Mouse (Mus musculus) kidney, adult 18-20 months (tissue): Measurements from ENCODE around the gene Helz.

ENCODE experiments used
- DNase-seq: peaks from one replicate; pipeline ENCODE4 v3.0.0; 2021

The Helz gene

DNA sequence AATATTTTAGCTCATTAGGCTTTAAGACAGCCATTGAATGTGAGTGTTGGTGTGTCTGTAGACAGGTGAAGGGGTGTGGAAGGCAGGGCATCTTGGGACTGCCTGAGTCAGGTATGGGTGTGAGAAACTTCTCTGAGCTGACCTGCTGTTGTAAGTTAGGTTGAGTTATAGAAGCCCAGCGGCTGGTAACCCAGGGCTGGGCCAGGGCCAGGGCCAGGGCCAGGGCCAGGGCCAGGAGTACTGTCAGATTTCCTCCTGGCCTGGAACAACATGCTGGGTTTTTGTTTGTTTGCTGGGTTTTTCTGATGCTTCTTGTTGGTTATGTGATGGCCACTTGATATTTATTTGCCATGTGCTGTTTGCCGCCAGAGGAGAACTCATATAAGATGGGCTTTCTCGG, 76.9 kb downstream of the Helz start:
- DNase-seq, result no peak

DNA sequence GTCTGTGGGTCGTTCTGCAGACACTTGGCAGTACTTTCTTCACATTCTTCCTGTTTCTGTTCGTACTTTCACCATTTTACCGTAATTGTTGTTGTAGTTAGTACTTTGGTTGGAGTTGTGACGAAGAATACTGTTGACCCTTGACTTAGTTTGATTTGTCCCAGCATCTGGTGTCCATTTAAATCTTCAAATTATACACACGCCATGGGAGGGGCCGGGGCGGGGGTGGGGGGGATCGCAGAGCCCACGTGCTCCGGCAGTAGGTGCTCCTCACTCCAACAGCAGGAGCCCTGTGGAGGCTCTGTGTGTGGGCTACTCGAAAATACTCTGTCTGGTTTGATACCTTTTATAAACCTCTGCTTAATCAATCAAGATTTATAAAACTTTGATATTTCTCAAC, 78.0 kb downstream of the Helz start:
- DNase-seq, result no peak

DNA sequence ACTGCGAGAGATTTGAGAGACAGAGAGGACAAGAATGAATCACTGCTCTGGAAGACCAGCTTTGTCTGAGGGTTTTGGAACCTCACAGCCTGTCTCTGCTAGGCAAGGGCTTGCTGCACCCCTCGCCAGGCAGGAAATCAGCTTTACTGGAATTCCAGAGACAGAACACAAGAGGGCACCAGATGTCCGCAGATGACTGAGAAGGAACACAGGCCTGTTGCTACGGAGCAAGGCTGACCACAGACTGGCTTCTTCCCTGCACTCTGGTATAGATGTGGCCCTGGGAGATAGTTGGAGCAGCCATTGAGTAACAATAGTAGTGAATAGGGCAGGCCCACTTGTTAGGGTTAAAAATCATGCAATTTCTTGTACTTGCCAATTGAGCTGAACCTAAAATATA, 81.8 kb downstream of the Helz start:
- peak; percentile 39 for DNase-seq

DNA sequence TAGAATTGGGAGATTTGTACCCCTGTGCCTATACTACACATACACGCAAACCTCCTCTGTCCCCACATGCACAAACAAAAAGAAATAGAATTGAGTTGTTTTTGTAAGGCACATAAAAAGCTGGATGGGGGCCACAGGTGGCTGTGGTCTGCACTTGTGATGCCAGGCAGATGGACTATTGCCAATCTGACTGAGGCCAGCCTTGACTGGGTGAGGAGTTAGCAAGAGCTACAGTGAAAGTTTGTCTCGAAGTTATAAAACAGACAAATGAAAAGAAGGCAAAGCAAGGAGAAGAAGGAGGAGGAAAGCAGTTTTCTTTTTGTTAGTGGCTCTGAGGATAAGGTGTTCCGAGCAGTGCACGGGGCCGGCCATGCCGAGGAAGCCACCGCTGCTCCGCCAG, 82.2 kb downstream of the Helz start:
- DNase-seq, result no peak

DNA sequence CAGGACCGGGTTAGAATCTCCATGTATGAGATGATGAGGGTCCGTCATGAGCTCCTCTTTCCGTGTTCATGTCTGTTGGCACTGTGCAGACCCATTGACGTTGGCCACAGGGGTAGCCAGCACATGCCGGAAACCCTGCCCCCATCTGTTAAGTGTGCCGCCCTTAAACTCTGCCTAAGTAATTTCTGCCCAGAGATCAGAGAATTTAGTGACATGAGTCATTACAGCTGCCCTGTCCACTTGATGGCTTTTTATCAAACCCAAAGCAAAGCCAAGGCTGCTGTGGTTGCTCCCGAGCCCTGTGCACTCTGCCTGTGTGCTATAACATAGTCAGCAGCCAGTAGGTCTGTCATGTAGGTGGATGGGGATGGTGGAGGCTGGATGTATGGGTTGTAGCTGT, 83.4 kb downstream of the Helz start:
- DNase-seq, result no peak

DNA sequence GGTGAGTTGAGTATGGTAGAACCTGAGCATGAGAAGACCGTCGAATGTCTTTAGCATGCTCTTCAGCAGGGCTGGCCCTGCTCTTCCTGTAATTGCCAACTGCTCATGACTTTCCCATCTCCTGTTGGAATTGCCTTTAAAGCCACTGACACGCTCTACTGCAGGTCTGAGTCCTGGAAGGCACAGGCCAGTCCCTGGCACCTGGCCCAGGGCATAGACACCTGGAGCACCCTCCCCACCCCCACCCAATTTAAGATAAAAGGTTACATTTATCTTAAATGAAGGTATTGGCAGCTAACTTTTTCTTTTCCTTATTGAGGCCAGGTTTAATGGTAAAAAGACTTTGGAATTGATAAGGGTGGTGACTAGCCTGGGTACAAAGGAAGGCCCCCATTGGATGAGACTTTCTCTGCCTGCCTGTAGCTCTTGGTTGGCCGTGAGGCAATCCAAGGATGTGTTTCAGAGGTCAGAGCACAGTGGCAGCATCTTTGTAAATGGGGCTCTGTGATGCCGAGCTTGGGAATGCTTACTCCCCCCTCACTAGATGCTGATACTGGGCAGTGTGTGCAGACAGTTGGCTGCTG, 85.9 kb downstream of the Helz start:
- DNase-seq, result no peak

DNA sequence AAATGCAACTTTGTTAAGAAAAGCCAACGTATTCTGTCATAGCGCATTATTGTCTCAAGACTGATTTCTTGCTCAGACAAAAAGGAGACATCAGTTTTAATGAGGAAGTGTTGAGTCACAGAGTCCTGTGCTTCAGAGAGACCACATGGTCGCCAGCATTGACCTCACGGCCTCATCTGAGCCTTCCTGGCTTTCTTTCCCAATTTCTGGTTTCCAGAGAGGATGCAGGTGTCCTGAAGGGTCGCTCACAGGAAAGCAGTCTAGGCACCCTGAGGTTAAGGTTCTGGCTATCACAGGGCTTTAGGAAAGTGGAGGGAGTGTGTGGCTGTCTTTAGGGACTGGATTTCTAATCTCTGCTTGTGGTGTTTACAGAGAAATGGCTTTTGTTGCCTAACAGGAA, 90.4 kb downstream of the Helz start:
- DNase-seq, result no peak

DNA sequence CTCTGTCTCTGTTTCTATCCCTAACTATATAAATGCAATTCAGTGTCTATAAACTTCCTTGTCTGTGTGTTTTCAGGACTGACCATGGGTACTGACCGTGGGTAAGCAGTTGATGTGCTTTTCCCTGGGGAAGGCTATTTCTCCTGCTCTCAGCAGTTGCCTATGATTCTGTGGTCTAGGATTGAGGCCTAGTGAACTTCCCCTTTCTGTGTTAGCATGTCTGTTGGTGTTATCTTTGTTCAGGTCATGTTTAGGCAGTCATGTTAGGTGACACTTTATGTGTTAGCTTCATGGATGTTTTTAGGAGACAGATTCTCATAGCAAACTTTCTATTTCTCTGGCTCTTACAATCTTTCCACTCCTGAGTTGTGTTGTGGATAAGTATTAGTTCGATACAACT, 91.9 kb downstream of the Helz start:
- DNase-seq, result no peak

DNA sequence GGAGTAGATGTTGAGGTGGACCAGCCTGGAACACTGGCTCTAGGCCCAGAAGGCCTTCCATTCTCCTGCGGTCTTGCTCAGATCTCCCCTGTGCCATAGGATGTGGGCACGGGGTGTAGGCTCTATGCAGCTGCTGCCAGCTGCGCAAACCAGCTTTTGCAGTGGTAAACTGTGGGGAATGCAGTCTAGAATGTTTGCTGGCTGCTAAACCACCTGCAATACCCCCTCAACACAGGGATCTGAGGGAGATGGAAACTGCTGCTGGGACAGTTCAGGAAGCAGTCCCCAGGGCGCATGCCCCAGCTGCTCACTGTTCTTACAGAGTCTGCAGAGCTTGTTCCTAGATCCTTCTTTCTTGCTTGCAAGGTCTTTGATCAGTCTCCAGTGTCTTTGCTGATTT, 96.7 kb downstream of the Helz start:
- no peak for DNase-seq

DNA sequence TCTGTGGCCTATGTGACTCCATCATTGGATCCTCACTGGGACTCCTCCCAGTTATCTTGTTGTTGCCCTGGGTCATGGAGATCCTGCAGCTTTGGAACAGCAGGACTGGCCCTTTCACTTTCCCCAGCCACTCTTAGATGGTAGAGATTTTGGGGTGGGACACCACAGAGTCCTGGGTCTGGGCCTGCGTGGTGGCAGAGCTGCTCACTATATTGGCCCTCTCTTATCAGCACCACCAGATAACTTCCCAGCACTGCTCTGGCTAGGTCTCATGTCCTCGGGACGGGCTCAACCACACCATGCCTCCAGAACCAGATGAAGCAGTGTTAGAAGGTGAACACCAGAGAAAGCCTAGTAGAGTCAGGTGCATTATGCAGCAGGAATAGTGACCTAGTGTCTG, 99.6 kb downstream of the Helz start:
- DNase-seq, result no peak

DNA sequence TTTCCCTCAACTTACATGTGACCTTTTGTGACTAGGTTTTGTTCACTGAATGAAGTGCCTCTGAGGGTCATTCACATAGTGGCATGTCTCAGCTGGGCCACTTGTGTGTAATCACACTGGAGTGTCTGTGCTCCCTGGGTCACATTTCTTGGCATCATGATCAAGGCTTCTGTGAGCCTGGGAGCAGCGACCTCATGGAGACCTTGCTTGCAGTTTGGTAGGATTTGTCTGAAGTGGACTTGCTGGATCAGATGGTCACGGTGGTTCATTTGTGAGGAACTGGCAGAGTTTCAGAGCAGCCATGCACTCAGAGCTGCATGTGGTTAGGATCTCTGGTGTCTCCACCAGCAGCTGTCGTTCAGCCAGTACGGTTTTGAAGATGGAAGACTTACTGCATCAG, 100.9 kb downstream of the Helz start:
- no peak for DNase-seq

DNA sequence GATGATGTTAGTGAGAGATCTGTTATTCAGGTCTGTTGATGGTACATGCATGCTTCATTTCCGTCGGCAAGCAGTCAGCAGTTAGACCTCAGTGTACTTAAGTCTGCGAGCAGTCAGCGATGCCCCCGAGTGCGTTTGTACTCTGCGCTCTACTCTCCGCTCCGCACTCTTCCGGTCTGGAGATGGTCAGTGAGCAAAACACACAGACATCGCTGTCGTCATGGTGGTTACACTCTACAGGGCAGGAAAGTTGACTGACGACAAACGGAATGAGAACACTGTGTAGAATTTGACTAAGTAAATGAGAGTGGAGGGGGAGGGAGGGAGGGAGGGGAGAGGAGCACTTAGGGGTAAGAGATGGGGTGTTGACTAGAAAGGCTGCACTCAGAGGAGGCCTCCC, 101.7 kb downstream of the Helz start:
- DNase-seq, result no peak

DNA sequence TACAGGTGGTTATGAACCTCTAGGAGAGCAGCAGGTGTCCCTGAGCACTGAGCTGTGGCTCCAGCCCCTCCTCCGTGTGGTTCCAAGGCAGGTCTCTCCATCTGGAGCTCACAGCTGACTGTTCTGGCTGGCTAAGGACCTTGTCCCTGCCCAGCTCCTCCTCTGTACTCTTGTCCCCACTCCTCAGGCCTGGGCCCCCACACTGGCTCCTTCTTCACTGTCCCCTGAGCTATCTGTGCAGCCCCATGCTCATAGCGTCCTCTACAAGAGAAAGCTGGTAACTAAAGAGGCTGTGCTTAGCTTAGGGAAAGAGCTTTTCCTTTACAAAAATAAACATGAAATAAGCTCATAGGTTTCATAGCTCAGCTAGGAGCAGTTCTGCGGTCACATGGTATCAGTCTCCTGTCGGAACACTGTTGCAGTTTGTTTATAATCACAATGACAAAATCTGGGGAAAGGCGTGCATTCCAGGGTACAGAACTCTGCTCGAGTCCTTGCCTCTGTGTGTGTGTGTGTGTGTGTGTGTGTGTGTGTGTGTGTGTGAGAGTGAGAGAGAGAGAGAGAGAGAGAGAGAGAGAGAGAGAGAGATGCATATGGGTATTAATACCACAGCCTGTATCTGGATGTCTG, 102.8 kb downstream of the Helz start:
- no peak for DNase-seq

DNA sequence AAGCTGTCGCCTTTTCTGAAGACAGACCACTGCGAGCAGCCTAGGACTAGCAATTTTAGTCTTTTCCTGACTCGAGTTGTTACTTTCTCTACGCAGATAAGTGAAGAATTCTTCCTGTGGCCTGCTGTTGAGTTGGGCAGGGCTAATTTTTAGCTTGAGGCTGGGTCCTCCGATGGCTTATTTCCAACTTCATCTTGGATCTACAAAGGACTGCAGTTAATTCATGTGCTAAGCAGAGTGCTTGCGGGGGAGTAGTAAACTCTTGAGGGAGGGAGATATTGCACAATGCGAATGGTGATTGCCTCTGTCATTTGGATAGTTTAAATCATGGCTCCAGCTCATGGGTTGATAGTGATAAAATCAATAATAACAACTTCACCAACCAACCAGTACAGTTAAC, 103.7 kb downstream of the Helz start:
- DNase-seq, result no peak

DNA sequence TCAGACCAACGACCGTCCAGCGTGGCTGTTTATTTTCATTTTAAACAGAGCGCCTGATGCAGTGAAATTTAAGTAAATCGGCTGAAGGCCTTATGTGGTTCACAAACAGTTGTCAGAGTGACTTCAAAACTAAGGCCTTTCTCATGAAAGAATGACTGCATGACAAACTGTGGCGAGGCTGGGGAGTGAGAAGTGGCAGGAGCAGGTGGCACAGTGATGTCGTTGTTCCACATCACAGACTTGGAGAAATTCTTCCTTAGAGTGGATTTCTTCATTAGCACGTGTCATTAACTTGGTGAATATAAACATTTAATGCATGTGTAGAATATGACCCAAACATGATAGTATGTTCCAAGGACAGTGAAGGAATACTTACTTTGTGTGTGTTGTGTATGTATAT, 104.4 kb downstream of the Helz start:
- DNase-seq, result no peak

DNA sequence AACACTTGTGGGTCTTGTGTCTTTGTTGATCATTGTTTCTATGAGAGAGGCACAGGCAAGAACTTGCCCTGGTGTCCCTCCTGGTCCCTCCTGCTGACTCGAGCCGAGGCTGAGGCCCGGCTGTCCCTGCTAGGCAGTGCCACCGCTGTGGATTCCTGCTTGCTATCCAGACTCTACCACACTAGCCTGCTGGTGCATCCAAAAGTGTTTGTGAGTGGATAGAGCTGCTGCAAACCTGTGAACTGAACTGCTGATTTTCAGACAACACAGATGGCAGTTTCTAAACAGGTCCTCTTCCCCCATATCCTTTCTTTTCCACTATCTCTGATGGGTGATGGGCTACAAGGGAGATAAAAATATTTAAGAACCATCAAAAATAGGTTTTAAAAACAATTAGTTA, 107.8 kb downstream of the Helz start:
- DNase-seq, result no peak

DNA sequence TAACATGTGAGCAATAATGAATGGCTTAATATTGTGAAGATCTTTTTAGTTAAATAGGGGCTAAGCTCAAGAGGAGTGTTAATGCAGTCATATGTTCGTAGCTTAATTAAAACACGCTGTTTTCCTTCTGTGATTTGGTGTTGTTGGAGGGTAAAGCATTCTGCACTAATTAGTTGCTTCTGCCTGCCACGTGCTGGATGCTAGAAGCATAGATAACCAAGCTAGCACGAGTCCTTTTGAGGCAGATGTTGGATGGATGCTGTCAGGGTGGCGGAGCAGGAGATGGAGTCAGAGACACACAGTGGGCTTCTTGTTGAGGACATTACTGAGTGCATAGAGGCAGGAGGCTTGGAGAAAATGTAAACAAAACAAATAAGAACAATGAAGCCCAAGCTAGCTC, 109.4 kb downstream of the Helz start:
- DNase-seq, result no peak

DNA sequence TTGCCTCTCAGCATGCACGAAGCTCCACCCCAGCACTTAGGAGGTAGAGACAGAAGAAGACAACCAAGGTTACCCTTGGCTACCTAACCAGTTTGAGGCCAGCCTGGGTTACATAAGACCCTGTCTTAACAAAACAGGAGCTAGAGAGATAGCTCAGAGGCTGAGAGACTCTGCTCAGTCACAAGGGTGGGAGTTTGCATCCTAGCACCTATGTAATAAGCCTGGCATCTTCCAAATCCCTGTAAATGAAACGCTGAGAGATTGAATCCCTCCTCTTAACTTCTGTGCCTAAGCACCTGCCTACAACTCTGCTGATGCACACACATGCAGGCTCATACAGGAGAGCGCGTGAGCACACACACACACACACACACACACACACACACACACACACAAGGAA, 112.7 kb downstream of the Helz start:
- DNase-seq, result no peak

DNA sequence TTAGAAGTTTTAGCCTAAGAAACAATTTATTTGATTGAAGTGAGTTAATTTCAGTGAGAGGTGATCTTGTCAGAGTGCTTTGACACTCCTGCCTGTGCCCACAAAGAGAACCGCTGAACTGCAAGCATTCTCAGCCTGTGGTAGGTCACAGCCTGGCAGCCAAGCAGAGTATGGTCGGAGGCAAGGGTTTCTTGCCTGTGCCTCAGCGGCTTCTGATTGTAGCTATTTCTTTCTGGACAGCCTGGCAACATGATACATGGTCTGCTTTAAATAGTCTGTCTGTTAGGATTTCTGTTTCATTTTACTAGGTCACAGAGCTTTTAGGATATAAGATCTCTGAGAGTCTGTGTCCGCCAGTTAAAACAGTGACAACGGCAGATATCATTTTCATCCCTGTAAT, 114.9 kb downstream of the Helz start:
- no peak for DNase-seq

DNA sequence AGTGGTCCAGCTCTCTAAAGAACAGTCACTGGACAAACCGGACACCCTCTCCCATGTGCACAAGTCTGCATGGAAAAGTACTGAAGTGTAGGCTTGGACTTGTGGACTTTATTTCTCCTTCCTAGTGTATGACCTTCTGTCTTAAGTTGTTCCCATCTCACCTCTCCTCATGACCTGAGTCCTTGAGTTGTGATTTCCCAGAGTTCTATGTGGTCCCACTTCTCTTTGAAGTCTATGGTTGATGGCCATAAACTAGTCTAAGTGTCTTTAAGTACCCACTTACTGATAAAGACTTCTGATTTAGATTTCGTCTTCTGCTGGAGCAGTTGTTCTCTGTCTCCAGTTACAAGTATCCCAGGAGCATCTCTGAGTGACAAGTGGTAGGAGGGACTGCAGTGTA, 119.8 kb downstream of the Helz start:
- no peak for DNase-seq

DNA sequence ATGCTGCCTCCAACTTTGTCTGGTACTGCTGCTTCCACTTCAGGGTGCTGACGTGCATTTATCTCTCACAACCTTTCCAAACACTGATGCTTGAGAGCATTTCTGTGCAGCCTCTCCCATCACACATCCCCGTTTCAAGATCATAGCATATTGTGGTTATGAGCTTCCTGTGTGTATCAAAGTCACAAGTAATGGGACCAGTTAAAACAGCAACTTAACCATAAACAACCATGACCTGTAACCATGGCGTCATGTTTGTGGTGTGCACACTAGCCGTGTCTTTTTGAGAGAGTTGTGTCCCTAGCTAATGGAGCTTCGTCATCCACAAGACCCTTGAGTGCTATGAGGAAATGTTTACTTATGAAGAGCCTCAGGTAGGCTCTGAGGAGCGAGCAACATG, 120.5 kb downstream of the Helz start:
- DNase-seq, result no peak

DNA sequence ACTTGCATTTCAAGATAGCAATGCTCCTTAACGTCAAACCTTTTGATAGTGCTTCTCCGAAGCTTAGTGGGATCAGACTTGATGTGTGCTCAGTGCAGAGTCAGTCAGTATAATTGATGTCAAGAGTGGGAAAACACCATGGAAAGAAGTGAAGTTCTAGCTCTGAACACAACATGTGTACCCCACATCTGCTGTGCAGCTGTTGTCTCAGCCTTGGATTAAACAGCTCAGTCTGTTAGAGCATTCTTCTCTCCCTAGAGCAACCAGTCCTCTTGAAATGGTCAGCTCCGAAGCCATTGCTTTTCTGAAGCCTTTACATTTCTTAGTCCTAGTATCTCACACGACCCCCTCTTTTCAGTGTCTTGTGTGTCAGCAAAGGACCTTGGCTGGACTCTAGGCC, 121.2 kb downstream of the Helz start:
- no peak for DNase-seq

DNA sequence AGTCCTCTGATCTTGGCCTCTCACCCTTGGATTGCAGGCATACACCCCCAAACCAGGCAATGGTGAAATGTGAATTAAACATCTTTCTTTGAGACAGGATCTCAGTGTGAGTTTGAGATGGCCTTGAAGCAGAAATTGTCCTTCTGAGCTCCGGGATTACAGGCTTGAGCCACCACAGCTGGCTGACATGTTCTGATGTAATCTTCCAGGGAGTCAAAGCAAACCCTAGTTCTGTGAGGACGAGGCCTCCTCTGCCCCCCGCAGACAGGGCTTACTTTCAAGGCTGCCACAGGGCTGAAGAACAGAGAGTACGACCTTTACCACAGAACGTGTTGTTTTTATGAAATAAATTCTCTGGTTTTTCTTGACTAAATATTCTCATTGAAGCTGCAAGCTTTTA, 126.3 kb downstream of the Helz start:
- DNase-seq, result no peak

DNA sequence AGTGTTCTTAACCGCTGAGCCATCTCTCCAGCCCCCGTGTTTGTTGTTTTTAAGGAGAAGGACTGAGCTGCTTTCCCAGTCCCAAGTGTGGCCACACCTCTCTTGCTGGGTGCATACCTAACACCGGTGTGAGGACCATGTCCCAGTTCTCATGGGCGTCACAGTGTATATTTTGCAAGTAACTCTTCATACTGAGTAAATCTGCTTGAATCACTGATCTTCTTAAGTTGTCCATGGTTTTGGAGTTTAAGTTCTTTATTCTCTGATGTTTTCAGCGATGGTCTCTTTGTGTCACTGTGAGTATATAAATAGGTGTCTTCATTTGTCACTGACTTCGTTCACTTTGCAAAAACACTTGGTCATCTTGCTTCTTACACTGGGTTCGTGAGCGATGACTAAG, 126.9 kb downstream of the Helz start:
- no peak for DNase-seq

DNA sequence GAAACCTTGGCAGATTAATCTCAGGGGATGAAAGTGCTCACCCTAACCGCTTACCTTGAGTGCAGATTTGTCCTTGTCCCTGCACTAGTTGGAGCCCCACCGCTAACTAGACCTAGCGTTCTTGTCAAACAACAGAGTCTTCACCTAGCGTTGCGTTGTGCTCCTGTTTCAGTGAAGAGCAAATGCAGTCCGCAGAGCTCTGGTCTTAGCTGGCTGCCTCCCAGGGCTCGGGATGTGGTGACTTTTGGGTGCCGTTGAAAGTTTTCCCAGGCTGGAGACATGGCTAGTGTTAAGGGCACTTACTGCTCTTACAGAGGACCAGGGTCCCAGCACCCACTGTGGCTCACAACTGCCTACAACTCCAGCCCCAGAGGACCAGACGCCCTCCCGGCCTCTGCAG, 127.5 kb downstream of the Helz start:
- no peak for DNase-seq
